Mouse (Mus musculus): ENCODE data around the gene Hoxd4. TPM values are rescaled to one million over a fixed set of nuclear protein-coding genes. Genes with fewer than 3 reads are reported as not detected.

Hoxd4 gene
- polyA plus RNA-seq, 1 experiment from 2014 or later: not detected

GRCm38 (mm10) chr2:74710929-74711543 is 693 bp upstream of the Hoxd4 start:
- WGBS: under 1% methylated on average over 16 of the region's 16 CpGs
- H3K9ac ChIP-seq (replicated peaks; ENCODE audit: low read depth, low read length): no peak overlapping the region
- H3K4me2 ChIP-seq (ENCODE audit: low read length): no peak overlapping the region
- no peaks in the 10 kb centered on the region for H3K36me3 ChIP-seq (ENCODE audit: control insufficient read depth, insufficient read depth)
- H3K9me3 ChIP-seq (ENCODE audit: control insufficient read depth, low read length): no peaks in the 10 kb centered on the region
- H3K27me3 ChIP-seq (replicated peaks; ENCODE audit: control insufficient read depth, insufficient read depth, low read length): peaks cover 88% of the 10 kb centered on the region
- H3K4me1 ChIP-seq (replicated peaks; ENCODE audit: control insufficient read depth, insufficient read depth, low read length): peaks cover 7% of the 10 kb centered on the region
- H3K4me3 ChIP-seq (replicated peaks; ENCODE audit: low read length): no peak overlapping the region
- no peak overlapping the region for H3K27ac ChIP-seq (ENCODE audit: low read length)
- no peak for ATAC-seq

DNA sequence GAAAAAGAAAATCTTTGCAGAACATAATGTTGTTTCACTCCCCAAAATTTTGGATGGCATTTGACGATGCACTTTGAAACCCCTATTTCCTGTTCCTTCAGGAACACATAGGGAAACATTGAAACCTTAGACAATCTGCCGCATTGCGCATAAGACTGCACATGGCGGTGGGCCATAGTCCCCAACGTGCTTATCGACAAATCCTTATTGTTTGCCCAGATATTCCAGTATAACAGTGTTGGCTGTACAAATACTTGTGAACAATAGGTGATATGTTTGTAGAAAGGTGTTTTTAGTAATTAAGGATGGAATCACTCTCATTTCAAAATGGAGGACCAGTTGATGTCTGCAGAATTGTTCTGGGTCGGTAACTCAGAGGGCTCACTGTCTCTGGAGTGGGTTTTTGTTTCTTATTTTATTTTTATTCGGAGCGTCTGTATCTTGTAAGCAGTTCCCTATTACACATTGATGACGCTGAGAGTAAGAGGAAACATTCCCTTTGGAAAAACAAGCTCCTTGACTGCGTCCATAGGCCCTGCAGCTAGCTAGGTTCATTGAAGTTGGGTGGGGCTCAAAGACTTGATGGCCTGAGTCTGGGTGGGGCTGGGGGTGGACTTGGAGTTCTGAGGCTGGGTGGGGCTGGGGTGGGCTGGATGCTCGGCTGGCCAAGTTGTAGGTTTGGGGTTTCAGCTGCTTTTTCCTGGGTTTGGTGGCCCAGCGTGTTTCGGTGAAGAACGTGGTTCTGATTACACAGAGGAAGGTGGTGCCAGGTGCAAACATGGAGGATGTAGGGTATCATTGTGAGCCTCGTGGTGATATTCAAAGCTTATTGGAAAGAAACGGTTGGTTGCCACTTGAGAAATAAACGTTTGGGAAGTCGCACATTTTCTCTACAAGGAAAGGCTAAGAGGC is 1.8 kb downstream of the Hoxd4 start:
- Histone ChIP-seq H3K27me3 (replicated peaks; ENCODE audit: control insufficient read depth, insufficient read depth, low read length) (peaks cover 89% of the 10 kb centered on the region), H3K9me3 (ENCODE audit: control insufficient read depth, low read length) (no peaks in the 10 kb centered on the region), H3K36me3 (ENCODE audit: control insufficient read depth, insufficient read depth) (no peaks in the 10 kb centered on the region), H3K4me2 (ENCODE audit: low read length) (no peak overlapping the region), H3K4me1 (replicated peaks; ENCODE audit: control insufficient read depth, insufficient read depth, low read length) (peaks cover 7% of the 10 kb centered on the region), H3K4me3 (replicated peaks; ENCODE audit: low read length) (no peak overlapping the region), H3K9ac (replicated peaks; ENCODE audit: low read depth, low read length) (no peak overlapping the region), H3K27ac (ENCODE audit: low read length) (no peak overlapping the region)
- no peak for ATAC-seq
- WGBS: 5% methylated on average over 19 of the region's 19 CpGs

DNA sequence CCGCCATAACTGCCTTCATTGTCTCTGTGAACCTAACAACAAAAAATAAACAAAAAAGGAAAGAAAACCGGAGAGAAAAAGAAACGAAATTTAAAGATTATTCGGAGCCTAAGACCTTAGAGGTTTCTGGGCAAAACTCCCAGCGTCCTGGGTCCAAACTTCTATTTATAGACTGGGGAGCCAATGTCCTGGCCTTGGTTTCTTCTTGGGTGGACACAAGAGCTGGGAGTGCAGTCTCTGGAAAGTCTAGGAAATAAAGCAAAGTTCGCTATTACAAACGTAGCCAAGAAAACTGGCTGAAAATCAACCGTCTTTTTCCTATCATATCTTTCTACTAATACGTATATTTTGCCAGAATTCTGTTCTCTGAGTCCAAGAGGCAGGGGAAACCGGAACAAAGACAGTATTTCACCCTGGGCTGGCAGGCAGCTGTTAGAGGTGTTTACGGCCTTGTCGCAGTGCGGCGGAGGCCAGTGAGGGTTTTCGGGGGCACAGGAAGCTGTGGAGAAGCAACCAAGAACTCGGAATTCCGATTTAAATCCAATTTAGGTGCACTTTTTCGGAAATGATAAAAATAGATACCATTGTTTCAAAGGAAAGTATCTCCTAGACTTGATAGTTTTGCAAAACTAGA is 2.5 kb downstream of the Hoxd4 start:
- no peak for ATAC-seq

GRCm38 (mm10) chr2:74714881-74715280 is 3.2 kb downstream of the Hoxd4 start:
- WGBS: under 1% methylated on average over 14 of the region's 14 CpGs
- Histone ChIP-seq H3K4me1 (replicated peaks; ENCODE audit: control insufficient read depth, insufficient read depth, low read length) (peaks cover 7% of the 10 kb centered on the region), H3K9me3 (ENCODE audit: control insufficient read depth, low read length) (no peaks in the 10 kb centered on the region), H3K36me3 (ENCODE audit: control insufficient read depth, insufficient read depth) (no peaks in the 10 kb centered on the region), H3K4me3 (replicated peaks; ENCODE audit: low read length) (no peak overlapping the region), H3K27me3 (replicated peaks; ENCODE audit: control insufficient read depth, insufficient read depth, low read length) (peaks cover 88% of the 10 kb centered on the region), H3K4me2 (ENCODE audit: low read length) (no peak overlapping the region), H3K27ac (ENCODE audit: low read length) (no peak overlapping the region), H3K9ac (replicated peaks; ENCODE audit: low read depth, low read length) (no peak overlapping the region)
- no peak for ATAC-seq

More for the DNA sequence above, 2.5 kb downstream of the Hoxd4 start:
- Histone ChIP-seq H3K27ac (ENCODE audit: low read length) (no peak overlapping the region), H3K9ac (replicated peaks; ENCODE audit: low read depth, low read length) (no peak overlapping the region), H3K27me3 (replicated peaks; ENCODE audit: control insufficient read depth, insufficient read depth, low read length) (peaks cover 88% of the 10 kb centered on the region), H3K4me1 (replicated peaks; ENCODE audit: control insufficient read depth, insufficient read depth, low read length) (peaks cover 7% of the 10 kb centered on the region), H3K36me3 (ENCODE audit: control insufficient read depth, insufficient read depth) (no peaks in the 10 kb centered on the region), H3K4me3 (replicated peaks; ENCODE audit: low read length) (no peak overlapping the region), H3K9me3 (ENCODE audit: control insufficient read depth, low read length) (no peaks in the 10 kb centered on the region), H3K4me2 (ENCODE audit: low read length) (no peak overlapping the region)
- 3% methylated on average over 18 of the region's 18 CpGs for whole genome bisulfite sequencing

DNA sequence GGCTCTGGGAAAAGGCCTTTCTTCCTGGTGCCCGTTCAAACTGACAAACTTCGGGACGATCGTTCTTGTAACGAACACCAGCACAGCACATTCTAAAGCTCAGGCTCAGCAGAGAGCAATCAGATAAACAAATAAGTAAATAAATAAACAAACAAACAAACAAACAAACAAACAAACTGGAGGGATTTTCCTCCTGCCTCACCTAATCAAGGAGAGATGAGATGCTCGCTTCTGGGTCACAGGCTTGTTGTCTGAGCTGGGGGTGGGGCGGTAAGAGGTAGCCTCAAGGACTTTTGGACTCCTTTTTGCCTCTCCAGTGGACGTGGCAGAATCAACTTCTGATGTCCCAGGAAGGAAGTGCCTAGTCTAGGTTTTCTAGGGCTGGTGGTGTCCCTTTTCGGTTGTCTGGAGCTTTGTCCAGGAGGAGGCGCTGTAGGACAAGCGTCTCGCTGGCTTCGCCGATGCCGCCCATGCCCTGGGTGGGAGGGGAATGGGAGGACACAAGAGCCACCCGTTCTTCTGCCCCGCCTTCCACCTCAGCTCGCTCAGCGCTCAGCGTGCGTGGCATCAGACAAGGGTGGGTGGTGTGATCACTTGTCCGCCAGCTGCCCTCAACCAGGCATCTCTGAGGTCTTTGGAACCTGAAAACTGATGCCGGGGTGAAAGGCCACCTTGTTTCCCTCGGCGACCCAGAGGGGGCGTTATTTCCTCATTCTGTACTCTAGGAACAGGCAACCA is 3.9 kb downstream of the Hoxd4 start:
- Histone ChIP-seq H3K4me1 (replicated peaks; ENCODE audit: control insufficient read depth, insufficient read depth, low read length) (peaks cover 7% of the 10 kb centered on the region), H3K36me3 (ENCODE audit: control insufficient read depth, insufficient read depth) (no peaks in the 10 kb centered on the region), H3K9me3 (ENCODE audit: control insufficient read depth, low read length) (no peaks in the 10 kb centered on the region), H3K27me3 (replicated peaks; ENCODE audit: control insufficient read depth, insufficient read depth, low read length) (peaks cover 88% of the 10 kb centered on the region), H3K9ac (replicated peaks; ENCODE audit: low read depth, low read length) (no peak overlapping the region), H3K4me2 (ENCODE audit: low read length) (peak overlapping the region; percentile 36), H3K4me3 (replicated peaks; ENCODE audit: low read length) (peak overlapping the region; percentile 25; the same call in 1 of the 2 replicates), H3K27ac (ENCODE audit: low read length) (no peak overlapping the region)
- WGBS: 2% methylated on average over 26 of the region's 26 CpGs
- peak; percentile 66 for ATAC-seq

DNA sequence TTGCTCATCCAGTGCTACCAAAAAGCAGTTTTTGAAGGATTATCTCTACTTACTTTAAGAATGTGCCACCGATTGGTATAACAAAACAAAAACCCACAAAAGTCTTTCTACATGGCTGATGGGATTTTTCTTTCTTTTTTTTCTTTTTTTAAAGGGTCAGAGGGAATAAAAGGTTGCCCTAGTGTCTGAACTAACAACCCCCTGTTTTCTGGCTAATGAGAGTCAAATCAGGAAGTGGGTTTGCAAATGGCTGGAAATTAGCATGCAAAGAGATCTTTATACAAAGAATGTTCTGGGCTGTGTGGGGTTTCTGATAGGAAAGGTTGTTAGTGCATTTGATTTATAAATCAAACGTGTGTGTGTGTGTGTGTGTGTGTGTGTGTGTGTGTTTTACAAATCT is 8.7 kb downstream of the Hoxd4 start:
- Histone ChIP-seq H3K27me3 (replicated peaks; ENCODE audit: control insufficient read depth, insufficient read depth, low read length) (peaks cover 95% of the 10 kb centered on the region), H3K9me3 (ENCODE audit: control insufficient read depth, low read length) (no peaks in the 10 kb centered on the region), H3K36me3 (ENCODE audit: control insufficient read depth, insufficient read depth) (no peaks in the 10 kb centered on the region), H3K27ac (ENCODE audit: low read length) (no peak overlapping the region), H3K4me1 (replicated peaks; ENCODE audit: control insufficient read depth, insufficient read depth, low read length) (0 out of 2 replicates have a peak, but pooled peaks cover 3% of the 10 kb centered on the region), H3K9ac (replicated peaks; ENCODE audit: low read depth, low read length) (no peak overlapping the region), H3K4me3 (replicated peaks; ENCODE audit: low read length) (no peak overlapping the region), H3K4me2 (ENCODE audit: low read length) (no peak overlapping the region)
- WGBS: 3% methylated on average over 2 of the region's 2 CpGs
- ATAC-seq: no peak

DNA sequence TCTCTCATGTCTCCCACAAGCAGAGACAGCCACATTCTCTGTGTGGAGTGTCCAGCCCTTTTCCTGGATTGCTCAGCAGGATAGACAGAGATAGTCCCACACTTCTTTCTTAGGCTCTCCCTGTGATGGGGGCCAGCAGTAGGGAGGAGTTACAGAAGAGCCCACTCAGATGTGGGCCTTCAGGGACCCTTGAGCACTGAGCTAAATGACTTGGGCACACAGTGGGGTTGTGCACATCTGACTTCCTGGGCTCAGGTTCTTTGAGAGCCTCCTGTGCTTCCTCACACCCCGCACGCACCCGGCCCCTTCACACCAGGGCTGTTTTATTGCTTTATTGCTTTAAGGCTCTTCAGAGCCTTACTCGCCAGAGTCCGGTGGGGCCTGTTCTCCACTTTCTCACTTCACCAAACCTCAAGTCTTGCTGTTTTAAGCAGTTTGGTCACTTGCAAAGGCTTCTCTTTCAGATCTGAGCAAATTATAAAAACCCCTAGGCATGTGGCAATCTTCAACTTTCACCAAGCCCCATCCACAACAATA is 9.3 kb downstream of the Hoxd4 start:
- H3K9me3 ChIP-seq (ENCODE audit: control insufficient read depth, low read length): no peaks in the 10 kb centered on the region
- H3K36me3 ChIP-seq (ENCODE audit: control insufficient read depth, insufficient read depth): no peaks in the 10 kb centered on the region
- no peak overlapping the region for H3K9ac ChIP-seq (replicated peaks; ENCODE audit: low read depth, low read length)
- H3K27ac ChIP-seq (ENCODE audit: low read length): no peak overlapping the region
- H3K4me1 ChIP-seq (replicated peaks; ENCODE audit: control insufficient read depth, insufficient read depth, low read length): 0 out of 2 replicates have a peak, but pooled peaks cover under 1% of the 10 kb centered on the region
- ATAC-seq: no peak
- no peak overlapping the region for H3K4me3 ChIP-seq (replicated peaks; ENCODE audit: low read length)
- WGBS: 1% methylated on average over 5 of the region's 5 CpGs
- no peak overlapping the region for H3K4me2 ChIP-seq (ENCODE audit: low read length)
- peaks cover 93% of the 10 kb centered on the region for H3K27me3 ChIP-seq (replicated peaks; ENCODE audit: control insufficient read depth, insufficient read depth, low read length)

- H3K4me3 ChIP-seq (replicated peaks; ENCODE audit: low read length): no peak overlapping the region
- H3K27me3 ChIP-seq (replicated peaks; ENCODE audit: control insufficient read depth, insufficient read depth, low read length): peaks cover 93% of the 10 kb centered on the region
- 7% methylated on average over 6 of the region's 6 CpGs for WGBS
- no peaks in the 10 kb centered on the region for H3K36me3 ChIP-seq (ENCODE audit: control insufficient read depth, insufficient read depth)
- ATAC-seq: no peak
- no peaks in the 10 kb centered on the region for H3K4me1 ChIP-seq (replicated peaks; ENCODE audit: control insufficient read depth, insufficient read depth, low read length)
- no peak overlapping the region for H3K27ac ChIP-seq (ENCODE audit: low read length)
- no peak overlapping the region for H3K4me2 ChIP-seq (ENCODE audit: low read length)
- no peaks in the 10 kb centered on the region for H3K9me3 ChIP-seq (ENCODE audit: control insufficient read depth, low read length)
- no peak overlapping the region for H3K9ac ChIP-seq (replicated peaks; ENCODE audit: low read depth, low read length)
Observed at GRCm38 (mm10) chr2:74721882-74722281, 10.2 kb downstream of the Hoxd4 start.

Data from forebrain, embryonic 16.5 days (tissue).